Mouse (Mus musculus) adrenal gland (tissue): ENCODE data around the gene Pank1.

Experiments used
- intact Hi-C: fragments of 180-260 bp; cut with DNase I; formaldehyde crosslinking; loops from one replicate; pipeline ENCODE4 v1.15.1; 2025
- long read RNA-seq, 2 experiments: library from polyadenylated mRNA; unstranded; transcript quantifications; one replicate each; pipeline ENCODE4 v2.0.0; 2020; ENCODE audit warnings: borderline replicate concordance in 1 of 2; ENCODE audit not compliant: insufficient replicate concordance in 1 of 2

The Pank1 gene
- long read RNA-seq, experiment 1, full-length matches to known transcripts = 16 of 20 reads
- long read RNA-seq, experiment 1, partial matches to known transcripts = 0 of 20 reads
- long read RNA-seq, experiment 1, other reads (novel, unspliced or antisense) = 4 of 20 reads
- long read RNA-seq, experiment 2, full-length matches to known transcripts = 18 of 25 reads
- long read RNA-seq, experiment 2, partial matches to known transcripts = 1 of 25 reads
- long read RNA-seq, experiment 2, other reads (novel, unspliced or antisense) = 6 of 25 reads

- intact Hi-C loops = loop anchor here (5.0 kb wide), 1 partner anchor 52 kb away; no protein-coding TSS in a partner anchor
These were observed at the start of gene Pank1 for GRCm38 (mm10) chr19:34878603-34879541. Pank1 (minus strand) TSS chr19:34879455.

GRCm38 (mm10) chr19:34922603-34922963, 43.3 kb upstream of the Pank1 start:
- intact Hi-C loops = loop anchor here (5.0 kb wide), 2 partner anchors 40 to 95 kb away; no protein-coding TSS in a partner anchor

DNA sequence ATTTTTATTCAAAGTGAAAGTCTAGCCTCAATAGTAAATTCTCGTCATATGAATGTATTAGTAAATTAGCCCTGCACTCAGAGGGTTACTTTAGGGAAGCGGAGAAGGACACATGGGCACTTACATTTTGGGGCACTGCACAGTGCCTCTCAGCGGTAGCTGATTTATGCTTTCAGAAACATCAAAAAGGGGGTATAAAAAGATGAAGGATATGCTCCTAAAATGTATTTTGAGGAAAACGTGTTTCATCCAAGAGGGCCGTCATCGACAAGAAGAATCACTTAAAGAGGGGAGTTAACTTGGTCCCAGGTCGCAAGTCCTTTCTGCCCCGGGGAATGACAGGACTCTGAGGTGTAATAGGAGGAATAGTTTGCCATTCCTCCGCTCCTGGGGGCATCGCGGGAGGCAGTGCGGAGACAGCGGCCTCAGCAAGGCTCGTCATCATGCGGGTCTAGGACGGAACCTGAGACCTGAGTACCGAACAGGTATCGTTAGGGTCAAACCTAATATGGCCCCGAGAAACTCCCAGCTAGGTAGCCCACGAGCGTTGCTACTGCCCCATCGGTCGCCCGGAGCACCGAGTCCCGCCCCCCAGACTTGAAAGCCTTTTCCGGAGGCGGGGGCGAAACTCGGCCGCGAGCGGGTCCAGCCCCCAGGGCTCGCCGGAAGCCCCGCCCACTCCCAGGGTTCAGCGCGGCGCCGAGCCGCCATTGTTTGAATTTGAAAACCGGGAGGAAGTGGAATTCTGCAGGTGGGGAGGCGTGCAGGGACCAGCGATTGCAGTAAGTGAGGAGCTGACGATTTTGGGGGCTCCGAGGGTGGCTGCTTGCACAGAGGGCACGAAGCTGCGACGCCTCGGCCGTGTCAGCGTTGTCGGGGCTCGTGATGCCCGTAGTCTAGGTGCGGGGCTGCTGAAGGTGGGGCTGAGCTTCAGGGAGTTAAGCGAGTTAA, 42.7 kb upstream of the Pank1 start, which contains the start of gene Kif20b:
TSS of gene Kif20b (plus strand) at position 710 of the 951 bp plus-strand sequence.
- intact Hi-C loops = loop anchor here (5.0 kb wide), 2 partner anchors 40 to 95 kb away; no protein-coding TSS in a partner anchor

DNA sequence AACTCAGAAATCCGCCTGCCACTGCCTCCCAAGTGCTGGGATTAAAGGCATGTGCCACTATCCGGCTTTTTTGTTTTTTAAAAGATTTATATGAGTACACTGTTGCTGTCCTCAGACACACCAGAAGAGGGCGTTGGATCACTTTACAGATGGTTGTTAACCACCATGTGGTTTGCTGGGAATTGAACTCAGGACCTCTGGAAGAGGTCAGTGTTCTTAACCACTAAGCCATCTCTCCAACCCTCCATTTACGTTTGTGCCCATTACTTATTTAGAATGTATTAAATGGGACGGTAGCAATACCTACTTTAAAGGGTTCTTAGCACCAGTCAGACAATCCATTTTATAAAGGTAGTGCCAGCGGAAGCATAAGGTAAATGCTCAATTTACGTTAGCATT, 42.0 kb upstream of the Pank1 start:
- intact Hi-C loops = loop anchor here (5.0 kb wide), 2 partner anchors 39 to 94 kb away; no protein-coding TSS in a partner anchor

- intact Hi-C loops = loop anchor here (5.0 kb wide), 2 partner anchors 38 to 93 kb away; no protein-coding TSS in a partner anchor
These were observed 41.3 kb upstream of the Pank1 start for GRCm38 (mm10) chr19:34920531-34920930.

DNA sequence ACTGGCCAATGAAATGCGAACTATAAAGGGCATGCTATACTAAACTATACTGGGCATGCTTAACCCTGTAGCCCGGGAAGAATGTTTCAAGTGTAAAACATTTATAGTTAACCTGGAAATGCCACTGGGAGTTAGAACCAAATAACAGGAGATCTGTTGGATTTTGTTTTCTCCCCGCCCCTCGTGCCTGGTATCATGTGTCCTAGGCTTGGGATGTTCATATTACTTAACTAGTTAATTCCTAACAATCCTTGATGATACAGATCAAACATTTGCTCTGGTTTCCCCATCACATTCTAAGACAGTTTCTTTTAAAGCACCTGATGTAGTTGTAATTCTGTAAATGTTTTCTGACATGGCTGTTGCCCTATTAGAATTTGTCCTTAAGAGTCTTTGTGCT, 40.8 kb upstream of the Pank1 start:
- intact Hi-C loops = loop anchor here (5.0 kb wide), 2 partner anchors 38 to 93 kb away; no protein-coding TSS in a partner anchor

GRCm38 (mm10) chr19:34912366-34912765, 33.1 kb upstream of the Pank1 start:
- intact Hi-C loops = no loop called here

DNA sequence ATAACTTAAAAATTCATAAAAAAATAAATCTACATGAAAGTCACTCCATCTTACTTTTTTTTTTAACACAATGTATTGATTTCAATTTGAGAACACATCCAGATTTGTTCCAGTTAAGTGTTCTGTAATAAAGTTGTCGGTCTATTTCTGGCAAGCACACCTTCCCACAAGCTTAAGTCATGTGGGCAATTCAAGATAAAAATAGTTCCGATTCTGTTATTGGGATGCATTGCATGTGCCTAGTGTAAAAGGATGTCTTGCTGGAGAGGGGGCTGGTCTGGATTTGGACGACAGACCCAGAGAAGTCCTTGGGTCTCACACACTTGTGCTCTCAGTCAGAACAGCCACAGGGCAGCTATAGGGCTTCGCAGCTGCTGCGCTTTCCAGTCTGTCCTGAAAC, 27.5 kb upstream of the Pank1 start:
- intact Hi-C loops = no loop called here

- intact Hi-C loops = no loop called here
These were observed 26.2 kb upstream of the Pank1 start for GRCm38 (mm10) chr19:34905424-34905823.

- intact Hi-C loops = no loop called here
These were observed 24.8 kb upstream of the Pank1 start for GRCm38 (mm10) chr19:34904032-34904431.

GRCm38 (mm10) chr19:34901735-34902134, 22.5 kb upstream of the Pank1 start:
- intact Hi-C loops = no loop called here

GRCm38 (mm10) chr19:34901266-34901665, 22.0 kb upstream of the Pank1 start:
- intact Hi-C loops = no loop called here

- intact Hi-C loops = no loop called here
These were observed 19.7 kb upstream of the Pank1 start for GRCm38 (mm10) chr19:34898941-34899340.

- intact Hi-C loops = no loop called here
These were observed 18.1 kb upstream of the Pank1 start for GRCm38 (mm10) chr19:34897082-34897965.

DNA sequence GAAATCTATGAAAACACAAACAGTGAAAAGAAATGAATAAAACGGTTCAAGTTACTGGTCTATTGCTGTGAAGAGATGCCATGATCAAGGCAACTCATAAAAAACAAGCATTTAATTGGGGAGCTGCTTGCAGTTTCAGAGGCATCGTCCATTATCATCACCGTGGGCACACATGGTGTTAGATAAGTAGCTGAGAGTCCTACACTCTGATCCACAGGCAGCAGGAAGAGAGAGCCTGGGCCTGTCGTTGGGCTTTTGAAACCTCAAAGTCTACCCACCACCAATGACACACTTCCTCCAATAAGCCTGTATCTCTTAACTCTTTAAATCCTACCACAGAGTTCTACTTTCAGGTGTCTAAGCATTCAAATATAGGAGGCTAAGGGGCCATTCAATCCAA, 15.8 kb upstream of the Pank1 start:
- intact Hi-C loops = no loop called here

DNA sequence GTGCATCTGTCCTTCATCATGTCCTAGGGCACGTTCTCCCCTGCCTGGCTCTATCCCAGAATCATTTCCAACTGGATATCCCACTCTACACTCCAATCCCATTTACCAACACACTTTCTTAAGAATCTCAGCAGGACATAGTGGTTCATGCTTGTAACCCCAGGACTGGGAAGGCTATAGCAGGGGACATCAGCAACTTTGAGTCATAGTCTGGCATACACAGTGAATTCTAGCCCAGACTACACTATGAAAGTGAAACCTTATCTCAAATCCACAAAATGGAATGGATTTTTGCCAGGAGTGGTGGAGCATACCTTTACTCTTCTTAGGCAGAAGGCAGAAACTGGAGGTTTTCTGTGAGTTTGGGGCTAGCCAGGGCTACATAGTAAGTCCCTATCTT, 12.3 kb upstream of the Pank1 start:
- intact Hi-C loops = no loop called here

DNA sequence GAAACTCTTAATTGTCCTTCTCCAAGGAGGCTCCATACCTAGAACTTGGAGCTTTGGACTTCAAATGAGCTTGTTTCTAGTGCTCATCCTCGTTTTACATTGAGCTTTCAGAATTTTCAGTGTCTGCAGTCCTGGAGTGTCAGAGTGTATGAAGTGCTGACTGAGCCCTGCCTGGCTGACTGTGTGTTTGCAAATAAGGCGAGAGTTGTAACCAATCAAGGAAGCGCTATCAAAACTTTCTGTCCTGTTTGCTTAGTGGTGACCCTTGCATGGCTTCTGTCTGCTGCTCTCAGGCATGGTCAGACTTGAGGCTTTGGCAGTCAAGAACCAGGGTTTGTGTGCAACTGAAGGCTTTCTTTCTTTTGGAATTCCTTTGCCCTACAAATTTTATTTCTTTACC, 11.7 kb upstream of the Pank1 start:
- intact Hi-C loops = no loop called here

DNA sequence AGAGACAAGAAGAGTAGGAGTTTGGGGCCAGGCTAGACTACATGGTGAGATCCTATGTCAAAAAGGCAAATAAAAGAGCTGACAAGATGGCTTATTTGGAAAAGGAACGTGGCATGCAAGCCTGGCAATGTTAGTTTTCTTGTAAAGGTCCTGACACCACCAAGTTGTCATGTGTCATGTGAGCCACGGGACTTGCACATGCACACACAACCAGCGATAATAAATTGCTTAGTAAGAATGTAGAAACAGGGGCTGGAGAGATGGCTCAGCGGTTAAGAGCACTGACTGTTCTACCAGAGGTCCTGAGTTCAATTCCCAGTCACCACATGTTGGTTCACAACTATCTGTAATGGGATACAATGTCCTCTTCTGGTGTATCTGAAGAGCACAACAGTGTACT, 7.1 kb upstream of the Pank1 start:
- intact Hi-C loops = no loop called here

DNA sequence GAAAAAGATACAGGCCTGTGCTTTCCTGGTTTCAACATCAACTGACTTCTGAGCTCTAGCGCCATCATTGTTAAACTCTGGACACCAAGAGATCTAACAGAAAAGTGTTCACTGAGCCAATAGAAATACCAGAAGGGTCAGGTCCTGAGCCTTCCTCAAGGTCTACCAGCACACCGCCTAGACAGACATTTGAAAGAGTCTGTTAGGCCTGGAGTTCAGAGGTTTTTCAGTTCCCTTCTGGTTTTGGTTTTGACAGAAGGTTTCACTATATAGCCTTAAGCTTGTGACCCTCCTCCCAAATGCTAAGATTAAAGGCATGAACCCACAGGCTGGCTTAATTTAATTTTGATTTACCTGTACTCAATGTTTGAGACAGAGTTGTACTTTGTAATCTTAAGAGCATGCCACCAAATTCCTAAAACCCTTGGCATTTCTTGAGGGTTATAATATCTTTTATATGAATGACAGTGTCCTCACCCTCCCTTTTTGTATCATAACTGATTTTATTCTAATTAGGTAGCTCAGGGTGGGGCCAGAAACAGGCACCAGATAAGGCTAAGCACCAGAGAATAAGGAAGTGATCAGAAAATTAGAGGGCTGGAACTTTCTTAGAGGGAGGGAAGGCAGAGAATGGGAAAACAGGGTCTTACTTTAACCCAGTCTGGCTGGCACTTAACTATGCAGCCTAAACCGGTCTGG, 4.4 kb upstream of the Pank1 start:
- intact Hi-C loops = loop anchor here (5.0 kb wide), 1 partner anchor 39 kb away; the partner anchor contains the start of gene Kif20b
